Mouse (Mus musculus) kidney, postnatal 0 days (tissue): Measurements from ENCODE around the gene Rnf39. TPM values are rescaled to one million over a fixed set of nuclear protein-coding genes. Genes with fewer than 3 reads are reported as not detected.

ENCODE experiments used
- ATAC-seq: fragments of 200-750 bp; cut with Nextera tagmentation; replicated peaks from 2 replicates; pipeline ENCODE4 v1.8.0; 2017; ENCODE audit warnings: low read depth, moderate number of reproducible peaks, moderate TSS enrichment, moderate library complexity; ENCODE audit not compliant: low FRiP score
- DNase-seq: peaks from one replicate; pipeline ENCODE4 v3.0.0-alpha.2; 2016; ENCODE audit warnings: low spot score
- H3K27ac ChIP-seq: fragments of 300-500 bp; sonication (generic); 2 replicates; pipeline ENCODE4 v1.5.1; 2014; ENCODE audit warnings: mild to moderate bottlenecking
- H3K27me3 ChIP-seq: fragments of 300-500 bp; sonication (generic); 2 replicates; pipeline ENCODE4 v1.6.1; 2014; ENCODE audit warnings: low read length, mixed read lengths; ENCODE audit not compliant: insufficient read depth
- H3K36me3 ChIP-seq: fragments of 300-500 bp; sonication (generic); 2 replicates; pipeline ENCODE4 v1.6.1; 2014; ENCODE audit warnings: low read length, mixed read lengths; ENCODE audit not compliant: insufficient read depth
- H3K4me1 ChIP-seq: fragments of 300-500 bp; sonication (generic); replicated peaks from 2 replicates; pipeline ENCODE4 v1.6.1; 2014; ENCODE audit warnings: antibody characterized with exemption, low read length, mixed read lengths; ENCODE audit not compliant: insufficient read depth
- H3K4me2 ChIP-seq: fragments of 300-500 bp; sonication (generic); 2 replicates; pipeline ENCODE4 v1.6.1; 2014; ENCODE audit warnings: mild to moderate bottlenecking, low read length, moderate library complexity, mixed read lengths
- H3K4me3 ChIP-seq: fragments of 300-500 bp; sonication (generic); replicated peaks from 2 replicates; pipeline ENCODE4 v1.5.1; 2014; ENCODE audit warnings: low read depth, low read length
- H3K9ac ChIP-seq: fragments of 300-500 bp; sonication (generic); 2 replicates; pipeline ENCODE4 v1.6.1; 2014; ENCODE audit warnings: low read depth, low read length
- H3K9me3 ChIP-seq: fragments of 300-500 bp; sonication (generic); replicated peaks from 2 replicates; pipeline ENCODE4 v1.6.1; 2016; ENCODE audit warnings: low read length, inconsistent platforms, mixed read lengths
- CTCF ChIP-seq: IDR thresholded peaks from 2 replicates; pipeline ENCODE4 v1.5.1; 2016; ENCODE audit warnings: antibody characterized with exemption, low read depth, mild to moderate bottlenecking, moderate library complexity
- WGBS: fragments of 180-500 bp; shearing (Covaris S2); extraction: QIAGEN DNeasy Blood & Tissue Kit; methylation state at CpG from one replicate; pipeline ENCODE4 v1.1.7; 2014; 5-methylcytosine and 5-hydroxymethylcytosine counted together
- polyA plus RNA-seq: library from polyadenylated mRNA; unstranded; fragments of >200 nt; fragmentation: Nextera tagmentation; extraction: Ambion mirVana; gene quantifications from 2 replicates; pipeline ENCODE4 v1.2.1, GENCODE M21; 2015

The Rnf39 gene
- polyA plus RNA-seq, result 0.34 and 0.46 TPM in 2 replicates

- Histone ChIP-seq H3K27ac (no peak within 1 kb of the TSS), H3K4me3 (peak within 1 kb of the TSS; percentile 31), H3K9me3 (no peaks in the 10 kb centered on the region), H3K36me3 (no peaks in the 10 kb centered on the region), H3K4me2 (peak within 1 kb of the TSS; percentile 64), H3K4me1 (peaks cover 8% of the 10 kb centered on the region), H3K27me3 (peaks cover 33% of the 10 kb centered on the region), H3K9ac (peak within 1 kb of the TSS; percentile 46; the same call in 1 of the 2 replicates)
- DNase-seq (no peak), ATAC-seq (peak; percentile 30; the same call in 1 of the 2 replicates)
- WGBS, result 3% methylated on average over 57 of the region's 59 CpGs
- TF ChIP-seq CTCF, result no peak
Measured at GRCm38 (mm10) chr17:36942791-36943471, at the start of gene Rnf39. TSS of gene Rnf39 (plus strand) at chr17:36942918.

GRCm38 (mm10) chr17:36893387-36893786 is 49.3 kb upstream of the Rnf39 start:
- WGBS, result 71% methylated on average over 5 of the region's 5 CpGs
- no peak for DNase-seq
- Histone ChIP-seq H3K9me3 (no peaks in the 10 kb centered on the region), H3K27ac (no peak overlapping the region), H3K9ac (no peak overlapping the region), H3K4me1 (no peaks in the 10 kb centered on the region), H3K36me3 (no peaks in the 10 kb centered on the region), H3K27me3 (no peaks in the 10 kb centered on the region), H3K4me3 (no peak overlapping the region), H3K4me2 (no peak overlapping the region)
- no peak for ATAC-seq
- no peak for TF ChIP-seq CTCF

GRCm38 (mm10) chr17:36896583-36896982 is 46.1 kb upstream of the Rnf39 start:
- no peak overlapping the region for H3K4me2 ChIP-seq
- TF ChIP-seq CTCF, result peak; percentile 65
- no peaks in the 10 kb centered on the region for H3K9me3 ChIP-seq
- WGBS, result 83% methylated on average over 1 of the region's 1 CpGs
- H3K9ac ChIP-seq, result no peak overlapping the region
- no peak overlapping the region for H3K27ac ChIP-seq
- ATAC-seq (no peak), DNase-seq (peak; percentile 66)
- H3K4me1 ChIP-seq, result no peaks in the 10 kb centered on the region
- no peaks in the 10 kb centered on the region for H3K36me3 ChIP-seq
- H3K27me3 ChIP-seq, result no peaks in the 10 kb centered on the region
- no peak overlapping the region for H3K4me3 ChIP-seq

- Histone ChIP-seq H3K4me3 (no peak overlapping the region), H3K27ac (no peak overlapping the region), H3K4me2 (no peak overlapping the region), H3K27me3 (no peaks in the 10 kb centered on the region), H3K9ac (no peak overlapping the region), H3K9me3 (no peaks in the 10 kb centered on the region), H3K36me3 (no peaks in the 10 kb centered on the region), H3K4me1 (no peaks in the 10 kb centered on the region)
- TF ChIP-seq CTCF, result no peak
- DNase-seq (no peak), ATAC-seq (no peak)
Measured at GRCm38 (mm10) chr17:36897065-36897464, 45.7 kb upstream of the Rnf39 start.

- ATAC-seq, result no peak
- H3K4me2 ChIP-seq, result no peak within 1 kb of the TSS
Measured at GRCm38 (mm10) chr17:36897552-36898205, 45.0 kb upstream of the Rnf39 start, which contains the start of gene Trim31. TSS of gene Trim31 (plus strand) at chr17:36898118.

GRCm38 (mm10) chr17:36899376-36899775 is 43.3 kb upstream of the Rnf39 start:
- Histone ChIP-seq H3K27ac (no peak overlapping the region), H3K27me3 (no peaks in the 10 kb centered on the region), H3K9me3 (no peaks in the 10 kb centered on the region), H3K9ac (no peak overlapping the region), H3K4me1 (no peaks in the 10 kb centered on the region), H3K36me3 (no peaks in the 10 kb centered on the region), H3K4me2 (no peak overlapping the region), H3K4me3 (no peak overlapping the region)
- no peak for TF ChIP-seq CTCF
- ATAC-seq (no peak), DNase-seq (no peak)
- WGBS, result 79% methylated on average over 4 of the region's 4 CpGs

More at GRCm38 (mm10) chr17:36897552-36898205, 45.0 kb upstream of the Rnf39 start, which contains the start of gene Trim31:
- H3K4me3 ChIP-seq, result no peak within 1 kb of the TSS
- no peaks in the 10 kb centered on the region for H3K9me3 ChIP-seq
- no peaks in the 10 kb centered on the region for H3K4me1 ChIP-seq
- H3K9ac ChIP-seq, result no peak within 1 kb of the TSS
- no peaks in the 10 kb centered on the region for H3K36me3 ChIP-seq
- no peaks in the 10 kb centered on the region for H3K27me3 ChIP-seq
- no peak within 1 kb of the TSS for H3K27ac ChIP-seq
- no peak for DNase-seq
- no peak for TF ChIP-seq CTCF
- 66% methylated on average over 6 of the region's 6 CpGs for WGBS
